Mouse (Mus musculus): ENCODE measurements around the gene Spata31d1c. TPM values are rescaled to one million over a fixed set of nuclear protein-coding genes. Genes with fewer than 3 reads are reported as not detected.
A peak's percentile ranks its signal among the peaks of the same experiment; 100 is the strongest.

The Spata31d1c gene
- polyA plus RNA-seq (2015; fragmentation: Nextera tagmentation; extraction: Ambion mirVana): not detected in 2 replicates

- Histone ChIP-seq H3K36me3 (ENCODE audit: insufficient read depth, low read length) (no peaks in the 10 kb centered on the region), H3K4me2 (replicated peaks; ENCODE audit: low read depth, low read length) (no peak within 1 kb of the TSS), H3K9me3 (ENCODE audit: low read length) (no peaks in the 10 kb centered on the region), H3K4me3 (ENCODE audit: low read depth, low read length) (no peak within 1 kb of the TSS), H3K27ac (ENCODE audit: low read length) (no peak within 1 kb of the TSS), H3K9ac (replicated peaks; ENCODE audit: low read depth) (no peak within 1 kb of the TSS), H3K4me1 (ENCODE audit: insufficient read depth, low read depth, low read length) (no peaks in the 10 kb centered on the region), H3K27me3 (replicated peaks; ENCODE audit: insufficient read depth, low read length) (no peaks in the 10 kb centered on the region)
- TF ChIP-seq EP300 (IDR thresholded peaks at IDR 0.05) (no peak), CTCF (IDR thresholded peaks at IDR 0.05) (no peak)
- DNase-seq (ENCODE audit: low spot score) (no peak), ATAC-seq (no peak)
Measured at GRCm38 (mm10) chr13:65032758-65033157, at the start of gene Spata31d1c. Gene Spata31d1c, plus strand, starts transcription at chr13:65033058.

GRCm38 (mm10) chr13:64988828-64989227 is 44.0 kb upstream of the Spata31d1c start:
- Histone ChIP-seq H3K4me1 (ENCODE audit: insufficient read depth, low read depth, low read length) (no peaks in the 10 kb centered on the region), H3K4me3 (ENCODE audit: low read depth, low read length) (no peak overlapping the region), H3K9me3 (ENCODE audit: low read length) (no peaks in the 10 kb centered on the region), H3K27me3 (replicated peaks; ENCODE audit: insufficient read depth, low read length) (no peaks in the 10 kb centered on the region), H3K9ac (replicated peaks; ENCODE audit: low read depth) (no peak overlapping the region), H3K4me2 (replicated peaks; ENCODE audit: low read depth, low read length) (no peak overlapping the region), H3K27ac (ENCODE audit: low read length) (no peak overlapping the region), H3K36me3 (ENCODE audit: insufficient read depth, low read length) (no peaks in the 10 kb centered on the region)
- no peak for TF ChIP-seq EP300 (IDR thresholded peaks at IDR 0.05)
- TF ChIP-seq CTCF (IDR thresholded peaks at IDR 0.05): no peak
- ATAC-seq (no peak), DNase-seq (ENCODE audit: low spot score) (no peak)

GRCm38 (mm10) chr13:65005414-65005813 is 27.4 kb upstream of the Spata31d1c start:
- no peak for TF ChIP-seq CTCF (IDR thresholded peaks at IDR 0.05)
- TF ChIP-seq EP300 (IDR thresholded peaks at IDR 0.05): no peak
- H3K4me2 ChIP-seq (replicated peaks; ENCODE audit: low read depth, low read length): no peak overlapping the region
- no peak for DNase-seq (ENCODE audit: low spot score)
- no peak overlapping the region for H3K9ac ChIP-seq (replicated peaks; ENCODE audit: low read depth)
- H3K27me3 ChIP-seq (replicated peaks; ENCODE audit: insufficient read depth, low read length): no peaks in the 10 kb centered on the region
- no peaks in the 10 kb centered on the region for H3K36me3 ChIP-seq (ENCODE audit: insufficient read depth, low read length)
- H3K27ac ChIP-seq (ENCODE audit: low read length): no peak overlapping the region
- H3K4me3 ChIP-seq (ENCODE audit: low read depth, low read length): no peak overlapping the region
- no peak for ATAC-seq
- H3K4me1 ChIP-seq (ENCODE audit: insufficient read depth, low read depth, low read length): no peaks in the 10 kb centered on the region
- no peaks in the 10 kb centered on the region for H3K9me3 ChIP-seq (ENCODE audit: low read length)

GRCm38 (mm10) chr13:65006760-65007159 is 26.1 kb upstream of the Spata31d1c start:
- DNase-seq (ENCODE audit: low spot score) (no peak), ATAC-seq (no peak)
- Histone ChIP-seq H3K36me3 (ENCODE audit: insufficient read depth, low read length) (no peaks in the 10 kb centered on the region), H3K27ac (ENCODE audit: low read length) (no peak overlapping the region), H3K4me3 (ENCODE audit: low read depth, low read length) (no peak overlapping the region), H3K4me2 (replicated peaks; ENCODE audit: low read depth, low read length) (no peak overlapping the region), H3K27me3 (replicated peaks; ENCODE audit: insufficient read depth, low read length) (no peaks in the 10 kb centered on the region), H3K9ac (replicated peaks; ENCODE audit: low read depth) (no peak overlapping the region), H3K4me1 (ENCODE audit: insufficient read depth, low read depth, low read length) (no peaks in the 10 kb centered on the region), H3K9me3 (ENCODE audit: low read length) (no peaks in the 10 kb centered on the region)
- 56% methylated on average over 1 of the region's 1 CpGs for WGBS
- no peak for TF ChIP-seq CTCF (IDR thresholded peaks at IDR 0.05)
- no peak for TF ChIP-seq EP300 (IDR thresholded peaks at IDR 0.05)

- no peak for TF ChIP-seq CTCF (IDR thresholded peaks at IDR 0.05)
- no peak for TF ChIP-seq EP300 (IDR thresholded peaks at IDR 0.05)
- Histone ChIP-seq H3K9me3 (ENCODE audit: low read length) (no peaks in the 10 kb centered on the region), H3K27ac (ENCODE audit: low read length) (no peak overlapping the region), H3K27me3 (replicated peaks; ENCODE audit: insufficient read depth, low read length) (no peaks in the 10 kb centered on the region), H3K4me3 (ENCODE audit: low read depth, low read length) (no peak overlapping the region), H3K4me1 (ENCODE audit: insufficient read depth, low read depth, low read length) (no peaks in the 10 kb centered on the region), H3K4me2 (replicated peaks; ENCODE audit: low read depth, low read length) (no peak overlapping the region), H3K36me3 (ENCODE audit: insufficient read depth, low read length) (no peaks in the 10 kb centered on the region), H3K9ac (replicated peaks; ENCODE audit: low read depth) (no peak overlapping the region)
- DNase-seq (ENCODE audit: low spot score) (no peak), ATAC-seq (no peak)
- 70% methylated on average over 1 of the region's 1 CpGs for WGBS
Measured at GRCm38 (mm10) chr13:65007971-65008370, 24.9 kb upstream of the Spata31d1c start.

GRCm38 (mm10) chr13:65011052-65011738 is 21.7 kb upstream of the Spata31d1c start:
- no peaks in the 10 kb centered on the region for H3K9me3 ChIP-seq (ENCODE audit: low read length)
- H3K27me3 ChIP-seq (replicated peaks; ENCODE audit: insufficient read depth, low read length): no peaks in the 10 kb centered on the region
- no peak overlapping the region for H3K9ac ChIP-seq (replicated peaks; ENCODE audit: low read depth)
- no peak overlapping the region for H3K4me3 ChIP-seq (ENCODE audit: low read depth, low read length)
- H3K4me1 ChIP-seq (ENCODE audit: insufficient read depth, low read depth, low read length): no peaks in the 10 kb centered on the region
- H3K27ac ChIP-seq (ENCODE audit: low read length): no peak overlapping the region
- DNase-seq (ENCODE audit: low spot score): no peak
- H3K36me3 ChIP-seq (ENCODE audit: insufficient read depth, low read length): no peaks in the 10 kb centered on the region
- no peak for ATAC-seq
- WGBS: 65% methylated on average over 4 of the region's 4 CpGs
- TF ChIP-seq EP300 (IDR thresholded peaks at IDR 0.05): no peak
- TF ChIP-seq CTCF (IDR thresholded peaks at IDR 0.05): no peak
- no peak overlapping the region for H3K4me2 ChIP-seq (replicated peaks; ENCODE audit: low read depth, low read length)

GRCm38 (mm10) chr13:65035057-65035456 is 2.2 kb downstream of the Spata31d1c start:
- DNase-seq (ENCODE audit: low spot score) (no peak), ATAC-seq (no peak)
- Histone ChIP-seq H3K4me3 (ENCODE audit: low read depth, low read length) (no peak overlapping the region), H3K27ac (ENCODE audit: low read length) (no peak overlapping the region), H3K4me1 (ENCODE audit: insufficient read depth, low read depth, low read length) (no peaks in the 10 kb centered on the region), H3K9ac (replicated peaks; ENCODE audit: low read depth) (no peak overlapping the region), H3K9me3 (ENCODE audit: low read length) (no peaks in the 10 kb centered on the region), H3K27me3 (replicated peaks; ENCODE audit: insufficient read depth, low read length) (no peaks in the 10 kb centered on the region), H3K36me3 (ENCODE audit: insufficient read depth, low read length) (no peaks in the 10 kb centered on the region), H3K4me2 (replicated peaks; ENCODE audit: low read depth, low read length) (no peak overlapping the region)
- TF ChIP-seq EP300 (IDR thresholded peaks at IDR 0.05) (no peak), CTCF (IDR thresholded peaks at IDR 0.05) (peak; percentile 24)
- WGBS: 65% methylated on average over 4 of the region's 4 CpGs
